Comparison of ENCODE assay signal across 8 mouse cellular contexts in genomic region chrX:142966008-142966966, GRCm38 (mm10). TPM values are rescaled to one million over a fixed set of nuclear protein-coding genes. Genes with fewer than 3 reads are reported as not detected.
DNase-seq lines count a peak whose midpoint lies in the region; ATAC-seq lines count a peak whose summit lies in the region.

Gene Ammecr1, minus strand, starts transcription at chrX:142966728.

- DNase-seq in cerebellum, postnatal 4 days (ENCODE audit: low spot score in 2 of 2), result peak; percentile 27 to 66
- DNase-seq in gastrocnemius, adult 18-20 months (ENCODE audit: low spot score), result peak; percentile 62
- DNase-seq in left cerebral cortex, adult 9 months (ENCODE audit: low spot score in 2 of 2), result peak; percentile 20 to 59
- DNase-seq in right cerebral cortex, postnatal 10 days (ENCODE audit: low spot score in 2 of 2), result peak; percentile 78 to 79
- peak; percentile 50 for DNase-seq in urinary bladder, postnatal 25 days (ENCODE audit: low spot score)

- H3K9ac ChIP-seq in hindbrain, embryonic 16.5 days (ENCODE audit: low read depth, low read length), result peak within 1 kb of the TSS; percentile 77

- ATAC-seq in activated CD4-positive, CD25-positive, alpha-beta regulatory T cell, adult 4 months, result peak; percentile 84
- ATAC-seq in hindbrain, embryonic 16.5 days, result peak; percentile 95

- H3K4me1 ChIP-seq in hindbrain, embryonic 16.5 days (ENCODE audit: control insufficient read depth, insufficient read depth, low read depth, low read length), result no peaks in the 10 kb centered on the region; the same call in 1 of the 2 replicates
- H3K4me1 ChIP-seq in megakaryocyte, embryonic 14.5 days, result 0 out of 2 replicates have a peak, but pooled peaks cover 3% of the 10 kb centered on the region

- peak within 1 kb of the TSS; percentile 92 for H3K27ac ChIP-seq in hindbrain, embryonic 16.5 days (ENCODE audit: low read depth, low read length)

- no peaks in the 10 kb centered on the region for H3K9me3 ChIP-seq in hindbrain, embryonic 16.5 days (ENCODE audit: control insufficient read depth, low read length)
- H3K9me3 ChIP-seq in megakaryocyte, embryonic 14.5 days, result peaks cover 6% of the 10 kb centered on the region; the same call in 1 of the 2 replicates

- H3K4me3 ChIP-seq in hindbrain, embryonic 16.5 days (ENCODE audit: low read length), result peak within 1 kb of the TSS; percentile 62
- peak within 1 kb of the TSS; percentile 96 for H3K4me3 ChIP-seq in megakaryocyte, embryonic 14.5 days (replicated peaks)

- WGBS in hindbrain, embryonic 16.5 days, result 18% methylated on average over 66 of the region's 112 CpGs

- H3K27me3 ChIP-seq in hindbrain, embryonic 16.5 days (replicated peaks; ENCODE audit: control insufficient read depth, insufficient read depth, low read length), result no peaks in the 10 kb centered on the region
- peaks cover 15% of the 10 kb centered on the region for H3K27me3 ChIP-seq in megakaryocyte, embryonic 14.5 days (replicated peaks)

- H3K4me2 ChIP-seq in hindbrain, embryonic 16.5 days (ENCODE audit: low read length), result peak within 1 kb of the TSS; percentile 56

- no peaks in the 10 kb centered on the region for H3K36me3 ChIP-seq in hindbrain, embryonic 16.5 days (ENCODE audit: control insufficient read depth, insufficient read depth, low read length)
- no peaks in the 10 kb centered on the region for H3K36me3 ChIP-seq in megakaryocyte, embryonic 14.5 days (replicated peaks; ENCODE audit: low read length)

RNA-seq across cellular contexts. Expression of gene Ammecr1, which starts in this region (rescaled TPM):
- polyA plus RNA-seq in activated CD4-positive, CD25-positive, alpha-beta regulatory T cell, adult 4 months (2017; shearing (Covaris generic)), result 1 to 10 TPM; 6.2 to 9.9 TPM
- 1 to 10 TPM; 3.9 to 4.2 TPM for total RNA-seq in gastrocnemius, adult 18-20 months (2021)
- polyA plus RNA-seq in hindbrain, embryonic 16.5 days (2015; fragmentation: Nextera tagmentation; extraction: Ambion mirVana), result 1.8 and 2.6 TPM in 2 replicates
- polyA plus RNA-seq in megakaryocyte, embryonic 14.5 days (2012; ENCODE audit: insufficient read depth, low replicate concordance), result 1.6 and 2.0 TPM in 2 replicates

Comparison
In these comparisons a context has a peak if more than half of its experiments do, and no peak if none do; other contexts are left out.
1. Peak in every context shown above with its lines: DNase-seq, ATAC-seq, H3K4me3 ChIP-seq and H3K27ac ChIP-seq.